Mouse (Mus musculus): Measurements from ENCODE around the gene Crocc2.

DNA sequence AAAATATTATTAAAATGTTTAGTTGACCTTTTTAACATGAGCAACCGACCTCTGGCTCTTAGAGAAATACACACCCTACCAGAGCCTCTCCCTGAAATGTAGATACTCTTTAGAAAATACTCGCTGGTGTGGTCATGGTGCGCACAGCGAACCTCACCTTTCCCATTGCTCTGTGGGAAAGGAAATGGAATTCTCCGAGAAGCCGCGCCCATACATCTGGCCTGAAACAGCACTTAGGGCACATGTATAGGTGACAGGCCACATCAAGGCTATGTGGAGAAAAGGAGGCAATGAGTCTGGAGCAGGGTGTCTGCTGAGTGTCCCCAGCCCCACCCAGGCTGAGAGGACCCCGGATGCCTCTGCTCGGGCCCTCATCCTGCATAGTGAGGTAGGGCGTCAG, 69.2 kb downstream of the Crocc2 start:
- TF ChIP-seq CTCF (IDR thresholded peaks at IDR 0.05; ENCODE audit: low read depth) (no peak), EP300 (optimal IDR thresholded peaks at IDR 0.05) (no peak)

Measured in stomach, postnatal 0 days (tissue).